Mouse (Mus musculus): ENCODE data around the gene Dclk3. TPM values are rescaled to one million over a fixed set of nuclear protein-coding genes. Genes with fewer than 3 reads are reported as not detected.

Gene Dclk3
- polyA plus RNA-seq, 1 experiment from 2014 or later: 1.9 TPM

- Histone ChIP-seq H3K36me3 (no peaks in the 10 kb centered on the region), H3K27me3 (replicated peaks) (no peaks in the 10 kb centered on the region), H3K4me2 (no peak overlapping the region), H3K9ac (no peak overlapping the region), H3K27ac (replicated peaks) (no peak overlapping the region), H3K4me1 (peaks cover 27% of the 10 kb centered on the region), H3K9me3 (no peaks in the 10 kb centered on the region), H3K4me3 (no peak overlapping the region)
- WGBS: 83% methylated on average over 10 of the region's 10 CpGs
- ATAC-seq (ENCODE audit: extremely low read depth, insufficient number of reproducible peaks, low FRiP score, low TSS enrichment): no peak
These were observed 22.7 kb downstream of the Dclk3 start for GRCm38 (mm10) chr9:111461415-111462103.

GRCm38 (mm10) chr9:111465666-111466065, 26.8 kb downstream of the Dclk3 start:
- Histone ChIP-seq H3K9me3 (no peaks in the 10 kb centered on the region), H3K4me3 (no peak overlapping the region), H3K27ac (replicated peaks) (no peak overlapping the region), H3K27me3 (replicated peaks) (no peaks in the 10 kb centered on the region), H3K9ac (no peak overlapping the region), H3K36me3 (no peaks in the 10 kb centered on the region), H3K4me2 (no peak overlapping the region), H3K4me1 (peaks cover 15% of the 10 kb centered on the region; the same call in 1 of the 2 replicates)
- no peak for ATAC-seq (ENCODE audit: extremely low read depth, insufficient number of reproducible peaks, low FRiP score, low TSS enrichment)
- 84% methylated on average over 6 of the region's 6 CpGs for WGBS

GRCm38 (mm10) chr9:111473686-111474457, 35.0 kb downstream of the Dclk3 start:
- H3K9ac ChIP-seq: no peak overlapping the region
- no peak overlapping the region for H3K4me2 ChIP-seq
- no peaks in the 10 kb centered on the region for H3K9me3 ChIP-seq
- no peak overlapping the region for H3K4me3 ChIP-seq
- H3K4me1 ChIP-seq: peaks cover 11% of the 10 kb centered on the region
- ATAC-seq (ENCODE audit: extremely low read depth, insufficient number of reproducible peaks, low FRiP score, low TSS enrichment): no peak
- no peaks in the 10 kb centered on the region for H3K36me3 ChIP-seq
- H3K27me3 ChIP-seq (replicated peaks): no peaks in the 10 kb centered on the region
- H3K27ac ChIP-seq (replicated peaks): no peak overlapping the region
- WGBS: 64% methylated on average over 21 of the region's 21 CpGs

GRCm38 (mm10) chr9:111474458-111474745, 35.5 kb downstream of the Dclk3 start:
- no peak for ATAC-seq (ENCODE audit: extremely low read depth, insufficient number of reproducible peaks, low FRiP score, low TSS enrichment)
- Histone ChIP-seq H3K27me3 (replicated peaks) (no peaks in the 10 kb centered on the region), H3K27ac (replicated peaks) (no peak overlapping the region), H3K9ac (no peak overlapping the region), H3K36me3 (no peaks in the 10 kb centered on the region), H3K4me2 (no peak overlapping the region), H3K4me3 (no peak overlapping the region), H3K9me3 (no peaks in the 10 kb centered on the region), H3K4me1 (peaks cover 11% of the 10 kb centered on the region)
- 68% methylated on average over 3 of the region's 3 CpGs for WGBS

- no peak overlapping the region for H3K4me3 ChIP-seq
- no peak overlapping the region for H3K9ac ChIP-seq
- no peaks in the 10 kb centered on the region for H3K27me3 ChIP-seq (replicated peaks)
- no peaks in the 10 kb centered on the region for H3K36me3 ChIP-seq
- no peak overlapping the region for H3K27ac ChIP-seq (replicated peaks)
- peaks cover 11% of the 10 kb centered on the region for H3K4me1 ChIP-seq
- WGBS: 85% methylated on average over 3 of the region's 3 CpGs
- H3K4me2 ChIP-seq: no peak overlapping the region
- ATAC-seq (ENCODE audit: extremely low read depth, insufficient number of reproducible peaks, low FRiP score, low TSS enrichment): no peak
- no peaks in the 10 kb centered on the region for H3K9me3 ChIP-seq
These were observed 36.4 kb downstream of the Dclk3 start for GRCm38 (mm10) chr9:111475281-111475680.

- Histone ChIP-seq H3K27me3 (replicated peaks) (no peaks in the 10 kb centered on the region), H3K4me1 (peaks cover 11% of the 10 kb centered on the region), H3K4me2 (no peak overlapping the region), H3K36me3 (no peaks in the 10 kb centered on the region), H3K27ac (replicated peaks) (no peak overlapping the region), H3K9ac (no peak overlapping the region), H3K9me3 (no peaks in the 10 kb centered on the region), H3K4me3 (no peak overlapping the region)
- 64% methylated on average over 4 of the region's 4 CpGs for WGBS
- ATAC-seq (ENCODE audit: extremely low read depth, insufficient number of reproducible peaks, low FRiP score, low TSS enrichment): no peak
These were observed 37.1 kb downstream of the Dclk3 start for GRCm38 (mm10) chr9:111475973-111476372.

- Histone ChIP-seq H3K4me3 (no peak overlapping the region), H3K9me3 (no peaks in the 10 kb centered on the region), H3K27me3 (replicated peaks) (no peaks in the 10 kb centered on the region), H3K9ac (no peak overlapping the region), H3K36me3 (no peaks in the 10 kb centered on the region), H3K4me2 (no peak overlapping the region), H3K27ac (replicated peaks) (no peak overlapping the region), H3K4me1 (peaks cover 11% of the 10 kb centered on the region)
- WGBS: 72% methylated on average over 6 of the region's 6 CpGs
- no peak for ATAC-seq (ENCODE audit: extremely low read depth, insufficient number of reproducible peaks, low FRiP score, low TSS enrichment)
These were observed 37.7 kb downstream of the Dclk3 start for GRCm38 (mm10) chr9:111476479-111477016.

GRCm38 (mm10) chr9:111478853-111479490, 40.1 kb downstream of the Dclk3 start:
- Histone ChIP-seq H3K9me3 (no peaks in the 10 kb centered on the region), H3K27me3 (replicated peaks) (no peaks in the 10 kb centered on the region), H3K4me1 (peaks cover 4% of the 10 kb centered on the region), H3K4me3 (no peak overlapping the region), H3K27ac (replicated peaks) (no peak overlapping the region), H3K36me3 (no peaks in the 10 kb centered on the region), H3K9ac (no peak overlapping the region), H3K4me2 (no peak overlapping the region)
- no peak for ATAC-seq (ENCODE audit: extremely low read depth, insufficient number of reproducible peaks, low FRiP score, low TSS enrichment)
- 50% methylated on average over 7 of the region's 7 CpGs for WGBS

GRCm38 (mm10) chr9:111481011-111481410, 42.1 kb downstream of the Dclk3 start:
- Histone ChIP-seq H3K9ac (no peak overlapping the region), H3K4me1 (peaks cover 4% of the 10 kb centered on the region; the same call in 1 of the 2 replicates), H3K36me3 (no peaks in the 10 kb centered on the region), H3K27me3 (replicated peaks) (no peaks in the 10 kb centered on the region), H3K4me2 (no peak overlapping the region), H3K9me3 (no peaks in the 10 kb centered on the region), H3K27ac (replicated peaks) (no peak overlapping the region), H3K4me3 (no peak overlapping the region)
- WGBS: 79% methylated on average over 3 of the region's 3 CpGs
- no peak for ATAC-seq (ENCODE audit: extremely low read depth, insufficient number of reproducible peaks, low FRiP score, low TSS enrichment)

- WGBS: 69% methylated on average over 10 of the region's 10 CpGs
- H3K27ac ChIP-seq (replicated peaks): no peak overlapping the region
- no peak overlapping the region for H3K4me2 ChIP-seq
- ATAC-seq (ENCODE audit: extremely low read depth, insufficient number of reproducible peaks, low FRiP score, low TSS enrichment): no peak
- peaks cover 20% of the 10 kb centered on the region for H3K27me3 ChIP-seq (replicated peaks)
- no peaks in the 10 kb centered on the region for H3K36me3 ChIP-seq
- H3K4me1 ChIP-seq: peaks cover 4% of the 10 kb centered on the region; the same call in 1 of the 2 replicates
- H3K9me3 ChIP-seq: no peaks in the 10 kb centered on the region
- no peak overlapping the region for H3K9ac ChIP-seq
- no peak overlapping the region for H3K4me3 ChIP-seq
These were observed 48.0 kb downstream of the Dclk3 start for GRCm38 (mm10) chr9:111486645-111487477.

GRCm38 (mm10) chr9:111490583-111490982, 51.7 kb downstream of the Dclk3 start:
- Histone ChIP-seq H3K4me1 (peaks cover 6% of the 10 kb centered on the region; the same call in 1 of the 2 replicates), H3K9me3 (no peaks in the 10 kb centered on the region), H3K27me3 (replicated peaks) (peaks cover 20% of the 10 kb centered on the region), H3K4me3 (no peak overlapping the region), H3K27ac (replicated peaks) (no peak overlapping the region), H3K36me3 (no peaks in the 10 kb centered on the region), H3K4me2 (no peak overlapping the region), H3K9ac (no peak overlapping the region)
- WGBS: 21% methylated on average over 8 of the region's 8 CpGs
- no peak for ATAC-seq (ENCODE audit: extremely low read depth, insufficient number of reproducible peaks, low FRiP score, low TSS enrichment)

Data from heart, embryonic 13.5 days (tissue).